Mouse (Mus musculus): ENCODE data around the gene Etnk2. TPM values are rescaled to one million over a fixed set of nuclear protein-coding genes. Genes with fewer than 3 reads are reported as not detected.

The Etnk2 gene
- polyA plus RNA-seq, 1 experiment from 2014 or later, result 2.8 TPM

- no peak overlapping the region for H3K9ac ChIP-seq (ENCODE audit: low read length)
- no peak for TF ChIP-seq CTCF (IDR thresholded peaks at IDR 0.05; ENCODE audit: low read depth)
- TF ChIP-seq EP300 (optimal IDR thresholded peaks at IDR 0.05), result no peak
- DNase-seq (ENCODE audit: low spot score), result no peak
Observed at GRCm38 (mm10) chr1:133323333-133323732, 40.0 kb upstream of the Etnk2 start.

DNA sequence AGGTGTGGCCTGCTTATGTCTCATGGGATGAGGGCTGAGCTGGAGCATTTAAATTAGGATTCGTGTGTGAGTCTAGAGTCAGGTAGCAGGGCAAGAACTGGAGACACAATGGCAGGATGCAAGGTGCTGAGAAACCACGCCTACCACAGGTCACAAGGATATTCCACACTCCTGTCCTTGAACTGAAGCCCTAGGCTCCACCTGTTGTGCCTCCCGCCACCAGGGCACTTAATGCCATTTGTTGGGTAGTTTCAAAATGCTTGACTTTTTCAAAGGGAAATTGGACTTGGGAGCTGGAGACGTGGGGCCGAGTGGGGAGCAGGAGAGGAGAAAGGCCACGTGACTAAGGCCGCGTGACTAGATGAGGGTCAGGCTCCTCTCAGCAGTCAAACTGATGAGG lies 37.4 kb upstream of the Etnk2 start:
- no peaks in the 10 kb centered on the region for H3K9me3 ChIP-seq (ENCODE audit: control insufficient read depth, low read length)
- peaks cover 3% of the 10 kb centered on the region; the same call in 1 of the 2 replicates for H3K27me3 ChIP-seq (ENCODE audit: control insufficient read depth, insufficient read depth, low read length)
- no peaks in the 10 kb centered on the region for H3K4me1 ChIP-seq (replicated peaks; ENCODE audit: control insufficient read depth, insufficient read depth)
- TF ChIP-seq CTCF (IDR thresholded peaks at IDR 0.05; ENCODE audit: low read depth) (no peak), EP300 (optimal IDR thresholded peaks at IDR 0.05) (no peak)
- 85% methylated on average over 8 of the region's 8 CpGs for WGBS
- ATAC-seq (ENCODE audit: low FRiP score, low TSS enrichment) (no peak), DNase-seq (ENCODE audit: low spot score) (no peak)
- no peak overlapping the region for H3K9ac ChIP-seq (ENCODE audit: low read length)
- no peak overlapping the region for H3K4me3 ChIP-seq (ENCODE audit: low read depth, low read length)
- H3K36me3 ChIP-seq (ENCODE audit: control insufficient read depth, insufficient read depth, low read length), result no peaks in the 10 kb centered on the region
- no peak overlapping the region for H3K27ac ChIP-seq (replicated peaks)
- no peak overlapping the region for H3K4me2 ChIP-seq (replicated peaks; ENCODE audit: low read depth)

More at GRCm38 (mm10) chr1:133323333-133323732, 40.0 kb upstream of the Etnk2 start:
- H3K27me3 ChIP-seq (ENCODE audit: control insufficient read depth, insufficient read depth, low read length), result no peaks in the 10 kb centered on the region
- H3K4me2 ChIP-seq (replicated peaks; ENCODE audit: low read depth), result no peak overlapping the region
- no peaks in the 10 kb centered on the region for H3K4me1 ChIP-seq (replicated peaks; ENCODE audit: control insufficient read depth, insufficient read depth)
- no peak overlapping the region for H3K27ac ChIP-seq (replicated peaks)
- no peaks in the 10 kb centered on the region for H3K36me3 ChIP-seq (ENCODE audit: control insufficient read depth, insufficient read depth, low read length)
- H3K9me3 ChIP-seq (ENCODE audit: control insufficient read depth, low read length), result no peaks in the 10 kb centered on the region
- no peak overlapping the region for H3K4me3 ChIP-seq (ENCODE audit: low read depth, low read length)
- no peak for ATAC-seq (ENCODE audit: low FRiP score, low TSS enrichment)
- WGBS, result 32% methylated on average over 5 of the region's 5 CpGs

DNA sequence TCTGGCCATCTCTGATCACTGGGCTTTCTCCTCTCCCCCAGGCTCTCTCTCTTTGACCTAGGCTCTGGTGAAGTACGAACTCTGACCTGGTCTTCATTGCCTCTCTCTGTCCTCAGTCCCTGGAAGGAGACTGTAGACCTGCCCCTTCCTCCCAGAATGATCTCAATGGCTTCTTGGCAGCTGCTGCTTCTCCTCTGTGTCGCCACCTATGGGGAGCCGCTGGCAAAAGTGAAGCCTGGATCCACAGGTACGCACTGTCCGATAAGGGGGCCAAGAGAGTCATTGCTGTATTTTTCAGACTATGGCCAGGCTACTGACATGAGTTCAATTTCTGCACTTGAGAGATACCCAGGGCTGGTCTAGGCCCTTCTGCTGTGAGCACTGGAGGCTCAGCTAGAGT lies 36.3 kb upstream of the Etnk2 start:
- Histone ChIP-seq H3K27me3 (ENCODE audit: control insufficient read depth, insufficient read depth, low read length) (peaks cover 3% of the 10 kb centered on the region; the same call in 1 of the 2 replicates), H3K27ac (replicated peaks) (no peak overlapping the region), H3K4me1 (replicated peaks; ENCODE audit: control insufficient read depth, insufficient read depth) (no peaks in the 10 kb centered on the region), H3K4me2 (replicated peaks; ENCODE audit: low read depth) (no peak overlapping the region), H3K9me3 (ENCODE audit: control insufficient read depth, low read length) (no peaks in the 10 kb centered on the region), H3K36me3 (ENCODE audit: control insufficient read depth, insufficient read depth, low read length) (no peaks in the 10 kb centered on the region), H3K4me3 (ENCODE audit: low read depth, low read length) (no peak overlapping the region), H3K9ac (ENCODE audit: low read length) (no peak overlapping the region)
- no peak for ATAC-seq (ENCODE audit: low FRiP score, low TSS enrichment)
- WGBS, result 67% methylated on average over 5 of the region's 5 CpGs
- no peak for DNase-seq (ENCODE audit: low spot score)
- no peak for TF ChIP-seq EP300 (optimal IDR thresholded peaks at IDR 0.05)
- peak; percentile 39 for TF ChIP-seq CTCF (IDR thresholded peaks at IDR 0.05; ENCODE audit: low read depth)

DNA sequence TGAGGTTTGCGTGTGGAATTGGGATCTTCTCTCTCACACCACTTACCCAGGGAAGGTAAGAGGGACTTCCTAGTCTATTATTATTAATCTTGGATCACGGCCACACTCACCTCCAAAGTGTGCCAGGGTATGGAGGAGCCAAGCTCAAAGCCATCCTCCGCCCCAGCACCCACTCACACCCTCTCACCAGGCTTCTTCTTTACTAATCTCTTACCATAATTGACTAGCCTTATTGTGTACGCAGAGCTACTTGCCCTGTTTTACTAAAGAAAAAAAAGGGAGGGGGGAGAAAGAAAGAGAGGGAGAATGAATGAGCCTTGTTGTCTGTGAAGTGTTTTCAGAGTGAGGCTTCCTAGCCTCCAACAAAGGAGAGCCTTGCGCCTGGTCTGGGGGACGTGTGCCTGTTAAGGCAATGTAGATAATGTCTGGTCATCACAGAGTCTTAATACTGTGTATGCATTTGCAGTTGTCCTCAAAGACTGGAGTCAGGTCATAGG lies 35.0 kb upstream of the Etnk2 start:
- H3K27me3 ChIP-seq (ENCODE audit: control insufficient read depth, insufficient read depth, low read length), result peaks cover 3% of the 10 kb centered on the region; the same call in 1 of the 2 replicates
- H3K9me3 ChIP-seq (ENCODE audit: control insufficient read depth, low read length), result no peaks in the 10 kb centered on the region
- no peaks in the 10 kb centered on the region for H3K4me1 ChIP-seq (replicated peaks; ENCODE audit: control insufficient read depth, insufficient read depth)
- DNase-seq (ENCODE audit: low spot score) (no peak), ATAC-seq (ENCODE audit: low FRiP score, low TSS enrichment) (no peak)
- H3K27ac ChIP-seq (replicated peaks), result no peak overlapping the region
- H3K9ac ChIP-seq (ENCODE audit: low read length), result no peak overlapping the region
- H3K4me3 ChIP-seq (ENCODE audit: low read depth, low read length), result no peak overlapping the region
- H3K4me2 ChIP-seq (replicated peaks; ENCODE audit: low read depth), result no peak overlapping the region
- no peaks in the 10 kb centered on the region for H3K36me3 ChIP-seq (ENCODE audit: control insufficient read depth, insufficient read depth, low read length)
- WGBS, result 73% methylated on average over 6 of the region's 6 CpGs
- TF ChIP-seq CTCF (IDR thresholded peaks at IDR 0.05; ENCODE audit: low read depth), result no peak
- no peak for TF ChIP-seq EP300 (optimal IDR thresholded peaks at IDR 0.05)

- H3K27ac ChIP-seq (replicated peaks), result no peak overlapping the region
- DNase-seq (ENCODE audit: low spot score), result peak; percentile 47
- H3K4me1 ChIP-seq (replicated peaks; ENCODE audit: control insufficient read depth, insufficient read depth), result no peaks in the 10 kb centered on the region
- peak overlapping the region; percentile 46 for H3K4me2 ChIP-seq (replicated peaks; ENCODE audit: low read depth)
- H3K27me3 ChIP-seq (ENCODE audit: control insufficient read depth, insufficient read depth, low read length), result peaks cover 3% of the 10 kb centered on the region; the same call in 1 of the 2 replicates
- no peaks in the 10 kb centered on the region for H3K36me3 ChIP-seq (ENCODE audit: control insufficient read depth, insufficient read depth, low read length)
- peak overlapping the region; percentile 28 for H3K4me3 ChIP-seq (ENCODE audit: low read depth, low read length)
- WGBS, result 8% methylated on average over 25 of the region's 34 CpGs
- no peak for TF ChIP-seq CTCF (IDR thresholded peaks at IDR 0.05; ENCODE audit: low read depth)
- TF ChIP-seq EP300 (optimal IDR thresholded peaks at IDR 0.05), result no peak
- H3K9me3 ChIP-seq (ENCODE audit: control insufficient read depth, low read length), result no peaks in the 10 kb centered on the region
- H3K9ac ChIP-seq (ENCODE audit: low read length), result 0 out of 2 replicates have a peak overlapping the region, but pooled peaks have one; percentile 23
- no peak for ATAC-seq (ENCODE audit: low FRiP score, low TSS enrichment)
Observed at GRCm38 (mm10) chr1:133328896-133329637, 34.3 kb upstream of the Etnk2 start.

DNA sequence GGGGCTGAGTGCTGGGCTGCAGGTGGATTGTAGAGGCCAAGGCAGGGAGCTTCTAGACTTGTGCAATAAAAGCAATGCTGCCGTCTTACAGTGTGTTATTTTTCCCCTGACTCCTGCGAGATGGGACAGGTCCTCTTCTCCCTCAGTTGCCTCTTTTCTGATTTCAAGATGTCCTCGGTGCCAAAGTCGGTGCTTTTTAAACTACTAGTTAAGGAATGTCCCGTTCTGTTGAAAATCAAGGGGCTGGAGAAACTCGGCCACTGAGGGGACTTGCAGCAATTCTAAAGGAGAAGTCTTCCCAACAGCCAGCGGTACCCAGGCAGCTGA lies 33.8 kb upstream of the Etnk2 start:
- no peak overlapping the region for H3K27ac ChIP-seq (replicated peaks)
- H3K27me3 ChIP-seq (ENCODE audit: control insufficient read depth, insufficient read depth, low read length), result peaks cover 3% of the 10 kb centered on the region; the same call in 1 of the 2 replicates
- H3K36me3 ChIP-seq (ENCODE audit: control insufficient read depth, insufficient read depth, low read length), result no peaks in the 10 kb centered on the region
- no peak for DNase-seq (ENCODE audit: low spot score)
- WGBS, result 35% methylated on average over 7 of the region's 7 CpGs
- peak overlapping the region; percentile 46 for H3K4me2 ChIP-seq (replicated peaks; ENCODE audit: low read depth)
- no peak for TF ChIP-seq EP300 (optimal IDR thresholded peaks at IDR 0.05)
- no peak for TF ChIP-seq CTCF (IDR thresholded peaks at IDR 0.05; ENCODE audit: low read depth)
- peak overlapping the region; percentile 28 for H3K4me3 ChIP-seq (ENCODE audit: low read depth, low read length)
- H3K4me1 ChIP-seq (replicated peaks; ENCODE audit: control insufficient read depth, insufficient read depth), result no peaks in the 10 kb centered on the region
- 0 out of 2 replicates have a peak overlapping the region, but pooled peaks have one; percentile 23 for H3K9ac ChIP-seq (ENCODE audit: low read length)
- no peaks in the 10 kb centered on the region for H3K9me3 ChIP-seq (ENCODE audit: control insufficient read depth, low read length)
- no peak for ATAC-seq (ENCODE audit: low FRiP score, low TSS enrichment)

Measured in stomach, postnatal 0 days (tissue).